Mouse (Mus musculus): ENCODE results near the gene Lmf2. TPM values are rescaled to one million over a fixed set of nuclear protein-coding genes. Genes with fewer than 3 reads are reported as not detected.

Lmf2 gene
- total RNA-seq, 2 experiments from 2014 or later, result 16.9 to 18.3 TPM

- intact Hi-C loops (cut with DNase I; ENCODE audit: low total_unique reads), result no loop called here
- peak; percentile 95 for DNase-seq
These were observed 18.3 kb upstream of the Lmf2 start, which contains the start of gene Sco2 for GRCm38 (mm10) chr15:89373762-89374248. Sco2 (minus strand) TSS chr15:89373846.

GRCm38 (mm10) chr15:89373027-89373761 lies 17.7 kb upstream of the Lmf2 start:
- DNase-seq, result peak; percentile 85
- intact Hi-C loops (cut with DNase I; ENCODE audit: low total_unique reads), result no loop called here

DNA sequence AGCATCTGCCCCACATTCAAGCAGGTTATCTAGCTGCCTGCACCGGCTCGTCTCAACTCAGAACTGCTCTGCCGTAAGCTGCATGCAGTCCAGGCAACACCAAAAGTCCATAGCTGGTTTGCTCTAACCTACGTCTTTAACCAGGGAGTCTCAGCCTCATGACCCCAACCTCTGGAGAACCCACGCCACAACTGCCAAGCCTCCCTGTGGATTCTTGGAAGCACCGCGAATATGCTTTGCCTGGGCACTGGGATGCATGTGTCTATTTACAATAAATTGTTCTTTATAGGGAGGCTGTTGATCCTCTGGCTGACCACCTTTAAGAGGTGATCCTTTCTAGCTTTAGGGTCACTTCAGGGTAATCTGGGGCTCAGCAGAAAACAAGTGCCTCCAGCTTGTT lies 17.1 kb upstream of the Lmf2 start:
- no peak for DNase-seq
- intact Hi-C loops (cut with DNase I; ENCODE audit: low total_unique reads), result no loop called here

- intact Hi-C loops (cut with DNase I; ENCODE audit: low total_unique reads), result no loop called here
- DNase-seq, result no peak
These were observed 16.6 kb upstream of the Lmf2 start for GRCm38 (mm10) chr15:89372068-89372467.

GRCm38 (mm10) chr15:89365141-89365551 lies 9.7 kb upstream of the Lmf2 start:
- intact Hi-C loops (cut with DNase I; ENCODE audit: low total_unique reads), result no loop called here
- DNase-seq, result no peak

- intact Hi-C loops (cut with DNase I; ENCODE audit: low total_unique reads), result no loop called here
- DNase-seq, result no peak
These were observed 7.6 kb upstream of the Lmf2 start for GRCm38 (mm10) chr15:89363051-89363450.

GRCm38 (mm10) chr15:89358784-89359183 lies 3.3 kb upstream of the Lmf2 start:
- DNase-seq, result no peak
- intact Hi-C loops (cut with DNase I; ENCODE audit: low total_unique reads), result no loop called here

GRCm38 (mm10) chr15:89356372-89356771 lies 913 bp upstream of the Lmf2 start:
- DNase-seq, result peak; percentile 73
- intact Hi-C loops (cut with DNase I; ENCODE audit: low total_unique reads), result no loop called here

GRCm38 (mm10) chr15:89354455-89354854 lies 1.0 kb downstream of the Lmf2 start:
- intact Hi-C loops (cut with DNase I; ENCODE audit: low total_unique reads), result no loop called here
- DNase-seq, result no peak

DNA sequence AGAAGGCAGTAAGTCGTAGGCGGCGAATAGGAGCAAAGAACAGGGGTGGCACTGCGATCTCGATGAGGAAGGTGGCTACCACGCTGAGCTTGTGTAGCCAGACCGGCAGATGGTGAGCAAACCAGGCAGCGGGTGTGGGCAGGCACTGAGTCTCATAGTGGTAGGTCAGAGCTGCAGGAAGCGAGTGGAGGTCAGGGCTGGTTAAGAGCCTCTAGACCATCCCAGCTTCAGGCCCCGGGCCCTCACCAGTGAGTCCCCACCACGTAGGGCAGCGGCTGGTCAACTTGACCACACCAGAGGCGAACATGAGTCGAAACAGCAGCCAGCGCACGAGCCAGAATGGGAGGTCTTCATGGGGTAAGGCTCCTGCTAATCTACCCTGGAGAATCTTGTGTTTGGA lies 1.6 kb downstream of the Lmf2 start:
- no peak for DNase-seq
- intact Hi-C loops (cut with DNase I; ENCODE audit: low total_unique reads), result no loop called here

DNA sequence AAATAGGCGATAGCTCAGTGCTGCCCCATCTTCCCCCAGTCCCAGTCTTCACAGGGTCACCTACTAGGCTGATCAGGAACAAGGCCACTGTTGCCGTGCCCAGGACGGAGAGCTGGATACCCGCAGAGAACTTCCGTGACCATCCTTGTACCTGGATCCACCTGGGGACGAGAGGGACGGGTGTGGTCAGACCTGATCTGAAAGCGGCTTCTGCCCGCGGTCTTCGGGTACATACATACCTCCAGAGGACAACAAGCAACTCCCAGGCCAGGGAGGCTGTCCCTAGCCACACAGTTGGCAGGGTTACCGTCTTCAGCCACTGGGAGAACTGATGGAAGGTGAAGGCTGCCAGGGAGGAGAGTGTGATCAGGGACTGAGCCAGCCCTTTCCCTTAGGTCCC lies 2.7 kb downstream of the Lmf2 start:
- intact Hi-C loops (cut with DNase I; ENCODE audit: low total_unique reads), result no loop called here
- no peak for DNase-seq

DNA sequence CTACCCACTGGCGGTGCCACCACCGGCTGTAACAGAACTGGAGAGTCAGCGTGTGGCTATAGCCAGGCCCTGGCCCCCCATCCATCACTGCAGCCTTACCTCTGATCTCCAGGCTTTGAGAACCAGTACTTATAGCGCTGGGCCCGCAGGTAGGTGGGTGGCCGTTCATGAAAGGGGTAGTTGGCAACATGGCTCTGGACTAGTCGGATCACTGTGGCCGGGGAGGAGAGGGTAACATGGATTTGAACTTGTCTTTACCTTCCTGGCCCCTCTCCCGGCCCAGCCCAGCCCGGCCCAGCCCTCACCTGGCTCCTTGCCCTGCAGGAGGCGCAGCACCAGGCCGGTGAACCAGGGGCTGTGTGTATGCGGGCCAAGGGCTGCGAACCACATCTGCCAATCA lies 3.4 kb downstream of the Lmf2 start:
- intact Hi-C loops (cut with DNase I; ENCODE audit: low total_unique reads), result no loop called here
- no peak for DNase-seq

GRCm38 (mm10) chr15:89351302-89351701 lies 4.2 kb downstream of the Lmf2 start:
- intact Hi-C loops (cut with DNase I; ENCODE audit: low total_unique reads), result no loop called here

DNA sequence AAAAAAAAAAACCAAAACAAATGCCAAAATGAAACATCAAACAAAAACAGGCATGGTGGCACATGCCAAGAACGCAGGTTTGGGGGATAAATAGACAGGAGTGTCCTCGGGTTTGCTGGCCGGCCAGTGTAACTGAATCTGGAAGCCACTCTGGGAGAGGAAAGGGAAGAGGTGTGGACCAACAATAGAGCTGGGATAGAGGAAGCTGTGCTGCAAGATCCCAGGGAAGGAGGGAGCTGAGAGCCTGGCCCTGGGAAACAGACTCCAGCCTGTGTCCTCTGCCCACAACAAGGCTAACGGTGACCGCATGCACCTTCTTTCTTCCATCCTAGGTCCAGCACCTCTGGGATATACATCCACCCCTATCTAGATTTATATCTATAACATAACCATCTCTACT lies 5.0 kb downstream of the Lmf2 start:
- no peak for DNase-seq
- intact Hi-C loops (cut with DNase I; ENCODE audit: low total_unique reads), result no loop called here

More at GRCm38 (mm10) chr15:89351302-89351701, 4.2 kb downstream of the Lmf2 start:
- DNase-seq, result no peak

GRCm38 (mm10) chr15:89343325-89343724 lies 12.1 kb downstream of the Lmf2 start:
- no peak for DNase-seq
- intact Hi-C loops (cut with DNase I; ENCODE audit: low total_unique reads), result no loop called here

GRCm38 (mm10) chr15:89341678-89342077 lies 13.8 kb downstream of the Lmf2 start:
- intact Hi-C loops (cut with DNase I; ENCODE audit: low total_unique reads), result no loop called here

GRCm38 (mm10) chr15:89340136-89340535 lies 15.3 kb downstream of the Lmf2 start:
- intact Hi-C loops (cut with DNase I; ENCODE audit: low total_unique reads), result no loop called here

More at GRCm38 (mm10) chr15:89341678-89342077, 13.8 kb downstream of the Lmf2 start:
- DNase-seq, result no peak

GRCm38 (mm10) chr15:89339696-89340095 lies 15.8 kb downstream of the Lmf2 start:
- DNase-seq, result no peak
- intact Hi-C loops (cut with DNase I; ENCODE audit: low total_unique reads), result no loop called here

More at GRCm38 (mm10) chr15:89340136-89340535, 15.3 kb downstream of the Lmf2 start:
- DNase-seq, result no peak

GRCm38 (mm10) chr15:89336422-89336821 lies 19.0 kb downstream of the Lmf2 start:
- intact Hi-C loops (cut with DNase I; ENCODE audit: low total_unique reads), result no loop called here
- DNase-seq, result no peak

GRCm38 (mm10) chr15:89334774-89335537 lies 20.5 kb downstream of the Lmf2 start:
- intact Hi-C loops (cut with DNase I; ENCODE audit: low total_unique reads), result no loop called here
- DNase-seq, result no peak

DNA sequence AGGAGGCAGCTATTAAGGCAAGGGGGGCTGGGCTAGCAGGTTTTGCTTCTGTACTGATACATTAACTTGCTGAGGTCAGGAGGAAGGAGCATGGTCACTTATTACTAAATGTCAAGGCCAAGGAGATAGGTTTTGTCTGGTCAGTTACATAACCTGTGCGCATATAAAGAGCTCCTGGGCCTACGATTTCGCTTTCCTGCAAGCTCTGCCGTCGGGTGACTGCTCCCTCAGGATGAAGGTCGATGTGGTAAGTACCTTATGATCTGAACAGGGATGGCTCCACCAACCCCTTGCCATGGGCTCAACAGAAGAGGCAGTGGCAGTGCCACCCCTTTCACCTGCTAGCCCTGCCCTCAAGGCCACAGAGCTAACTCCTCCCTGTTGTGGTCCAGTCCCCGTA lies 21.2 kb downstream of the Lmf2 start, which contains the start of gene Miox:
Gene Miox (plus strand): TSS at position 128 of the 400 bp plus-strand sequence.
- no peak for DNase-seq
- intact Hi-C loops (cut with DNase I; ENCODE audit: low total_unique reads), result no loop called here

Data from gastrocnemius, postnatal 14 days (tissue).